Mouse (Mus musculus) ovary, postnatal 14 days (tissue): ENCODE measurements at regions not wholly inside any gene's neighbourhood (a gene's known extent, or its start where the extent isn't known, plus 50 kb on each side); places are given as distances from the start of the nearest gene placed in this dataset.

Experiments
- DNase-seq: peaks from one replicate; pipeline ENCODE4 v3.0.0; 2022; ENCODE audit warnings: low spot score

DNA sequence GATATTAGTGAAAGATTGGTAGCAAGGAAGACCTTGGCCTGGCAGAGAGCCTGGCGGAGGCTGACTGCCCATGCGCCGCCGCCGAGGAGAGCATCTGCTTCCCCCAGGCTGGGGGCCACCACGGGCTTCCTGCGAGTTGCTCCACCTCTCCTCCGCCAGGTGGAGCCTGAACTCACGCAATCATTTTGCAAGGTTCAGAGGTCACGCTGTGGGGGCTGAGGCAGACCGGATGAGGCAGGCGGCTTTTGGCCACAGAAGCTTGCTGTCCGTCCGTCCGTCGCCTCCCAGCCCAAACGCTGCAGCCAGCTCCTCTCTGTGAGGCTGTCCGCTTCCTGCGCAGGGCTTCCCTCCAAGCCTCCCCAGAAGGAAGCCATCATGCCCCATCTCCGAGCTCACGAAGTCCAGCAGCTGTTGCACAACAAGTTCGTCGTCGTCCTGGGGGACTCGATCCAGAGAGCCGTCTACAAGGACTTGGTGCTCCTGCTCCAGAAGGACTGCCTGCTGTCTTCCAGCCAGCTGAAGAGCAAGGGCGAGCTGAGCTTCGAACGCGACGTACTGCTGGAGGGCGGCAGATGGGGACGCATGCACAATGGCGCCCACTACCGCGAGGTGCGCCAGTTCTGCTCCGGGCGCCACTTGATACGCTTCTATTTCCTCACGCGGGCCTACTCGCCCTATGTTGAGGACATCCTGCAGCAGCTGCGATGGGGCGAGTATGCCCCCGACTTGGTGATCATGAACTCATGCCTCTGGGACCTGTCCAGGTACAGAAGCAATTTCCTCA, 269.3 kb upstream of the Erbb4 start:
- DNase-seq = no peak

DNA sequence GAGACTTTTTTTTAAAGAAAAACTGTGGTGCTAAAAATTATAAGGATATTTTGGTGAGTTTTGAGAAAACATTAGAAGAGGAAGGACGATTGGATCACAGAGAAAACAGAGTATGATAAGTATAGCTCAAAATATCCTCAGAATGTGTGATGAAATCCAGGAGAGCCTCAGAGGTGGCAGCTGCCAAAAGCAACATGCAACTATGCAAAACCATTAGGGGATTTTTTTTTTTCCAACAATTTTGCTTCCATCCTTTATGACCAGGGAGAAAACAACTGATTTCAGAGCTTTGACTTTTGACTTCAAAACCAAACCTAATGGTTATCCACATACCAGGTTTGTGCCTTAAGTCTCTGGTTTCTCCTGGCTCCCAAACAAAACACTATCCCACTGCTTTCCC, 267.4 kb upstream of the Erbb4 start:
- no peak for DNase-seq

DNA sequence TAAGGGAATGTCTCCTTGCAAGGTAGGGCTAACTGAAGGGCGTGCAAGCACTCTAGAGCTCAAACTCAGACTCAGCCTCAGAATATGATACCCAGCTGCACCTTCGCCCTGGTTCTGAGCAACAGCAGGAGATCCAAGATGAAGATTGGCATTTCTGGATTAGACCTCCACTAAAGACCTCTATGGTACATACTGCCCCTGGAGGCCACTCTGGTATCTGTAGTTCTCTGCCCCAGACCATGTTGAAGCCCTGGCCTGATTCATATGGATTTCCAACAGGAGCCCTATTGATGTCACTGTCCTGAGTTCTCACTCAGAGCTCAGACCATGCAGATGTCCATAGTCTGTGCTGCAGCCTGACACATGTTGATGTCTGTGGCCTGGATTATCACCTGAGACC, 262.2 kb upstream of the Erbb4 start:
- no peak for DNase-seq

DNA sequence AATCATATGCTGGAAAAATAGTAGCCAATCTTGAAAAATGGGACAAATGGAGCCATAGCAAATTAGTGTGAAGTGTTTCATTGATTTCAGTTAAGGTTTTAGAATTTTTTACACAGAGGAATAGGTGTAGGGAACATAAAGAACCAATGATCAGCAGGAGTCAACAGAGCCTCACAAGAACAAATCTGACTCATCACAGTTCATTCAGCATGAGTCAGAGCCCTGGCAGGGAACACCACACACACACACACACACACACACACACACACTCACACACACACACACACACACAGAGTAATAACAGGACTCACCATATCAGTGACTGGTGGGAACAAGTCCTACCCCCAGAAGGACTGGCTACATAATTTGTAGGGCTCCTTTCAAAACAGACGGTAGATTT, 259.7 kb upstream of the Erbb4 start:
- no peak for DNase-seq

DNA sequence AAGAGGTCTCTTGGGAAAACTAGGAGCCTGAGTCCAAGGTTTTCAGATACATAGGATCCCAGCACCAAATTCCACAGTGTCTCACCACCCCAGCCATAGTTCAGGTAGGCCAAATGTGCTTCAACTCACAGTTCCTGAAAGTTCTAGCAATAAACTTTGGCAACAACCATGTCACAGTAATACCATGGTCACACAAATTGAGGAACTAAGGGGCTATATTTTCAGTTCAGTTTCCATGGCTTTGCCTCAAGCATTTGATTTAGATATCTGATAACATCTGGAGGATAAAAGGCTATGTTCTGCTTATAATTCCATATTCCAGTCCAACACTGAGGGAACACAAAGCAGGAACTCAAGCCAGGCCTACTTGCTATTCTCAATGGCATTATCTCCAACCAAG, 256.2 kb upstream of the Erbb4 start:
- no peak for DNase-seq

DNA sequence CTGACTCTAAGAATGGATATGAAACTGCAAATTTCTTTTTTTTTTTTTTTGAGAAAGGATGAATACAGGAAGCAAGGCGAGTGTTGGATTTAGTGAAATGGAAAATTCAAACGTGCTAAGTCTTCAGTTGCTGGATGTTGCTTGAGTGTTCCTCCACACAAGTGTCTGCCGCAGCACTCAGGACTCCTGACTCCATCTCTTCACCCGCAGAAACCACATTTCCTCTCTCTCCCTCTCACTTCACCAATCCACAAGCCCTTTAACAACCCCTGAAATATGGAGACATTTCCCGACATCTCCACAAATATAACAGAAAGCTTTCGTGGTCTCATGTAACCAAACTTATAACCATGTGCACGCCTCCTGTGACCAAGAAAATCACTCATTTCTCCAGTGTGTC, 249.7 kb upstream of the Erbb4 start:
- no peak for DNase-seq

DNA sequence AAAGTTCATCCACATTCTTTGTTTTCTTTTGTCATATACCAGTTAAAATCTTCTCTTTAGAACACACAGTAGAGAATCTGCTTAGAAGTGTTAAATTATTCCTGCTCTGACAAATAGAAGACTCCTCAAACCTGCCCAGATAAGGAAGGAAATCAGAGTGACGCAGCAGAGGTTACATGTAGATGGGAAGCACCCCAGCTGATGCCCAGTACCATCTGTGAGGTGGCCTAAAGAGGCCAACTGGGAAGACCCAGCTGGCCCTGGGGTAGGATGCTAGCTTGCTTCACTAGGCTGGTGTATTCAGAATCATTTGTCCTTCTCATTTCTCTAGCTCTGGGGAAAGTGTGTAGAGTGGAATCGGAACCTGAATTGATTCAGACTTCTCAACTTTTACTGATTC, 242.6 kb upstream of the Erbb4 start:
- DNase-seq = no peak

DNA sequence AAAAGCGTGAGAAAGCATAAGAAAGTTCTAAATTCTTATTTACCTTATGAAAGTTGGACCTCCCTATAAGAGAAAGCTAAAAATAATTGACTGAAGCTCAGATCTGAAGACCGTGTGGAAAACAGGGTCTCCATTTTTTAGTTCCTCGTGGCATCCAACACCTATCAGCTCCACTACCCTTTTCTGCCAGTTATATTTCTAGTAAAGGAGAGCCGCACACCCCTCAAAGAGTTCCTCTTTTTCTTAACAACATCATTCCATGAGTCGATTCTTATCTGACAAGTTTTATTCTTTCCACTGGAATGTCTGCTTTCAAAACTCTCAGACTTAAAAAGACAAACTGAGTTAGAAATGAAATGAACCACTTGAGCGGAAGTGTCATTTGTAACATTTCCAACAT, 242.0 kb upstream of the Erbb4 start:
- DNase-seq = no peak

DNA sequence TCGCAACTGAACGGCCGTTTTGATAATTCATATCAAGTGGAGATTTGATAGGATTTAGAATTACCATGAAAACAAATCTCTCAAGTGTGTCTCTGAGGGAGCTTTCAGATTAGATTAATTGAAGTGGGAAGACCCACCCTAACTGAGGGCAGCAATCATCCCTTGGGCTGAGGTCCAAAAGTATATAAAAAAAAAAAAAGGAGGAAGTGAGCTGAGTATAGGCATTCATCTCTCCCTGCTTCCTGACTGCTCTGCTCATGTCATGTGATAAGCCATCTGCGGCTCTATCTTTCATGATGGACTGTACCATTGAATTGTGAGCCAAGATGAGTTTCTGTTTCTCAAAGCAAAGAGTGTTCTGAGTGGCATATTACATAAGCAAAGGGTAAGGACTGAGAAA, 234.2 kb upstream of the Erbb4 start:
- no peak for DNase-seq

DNA sequence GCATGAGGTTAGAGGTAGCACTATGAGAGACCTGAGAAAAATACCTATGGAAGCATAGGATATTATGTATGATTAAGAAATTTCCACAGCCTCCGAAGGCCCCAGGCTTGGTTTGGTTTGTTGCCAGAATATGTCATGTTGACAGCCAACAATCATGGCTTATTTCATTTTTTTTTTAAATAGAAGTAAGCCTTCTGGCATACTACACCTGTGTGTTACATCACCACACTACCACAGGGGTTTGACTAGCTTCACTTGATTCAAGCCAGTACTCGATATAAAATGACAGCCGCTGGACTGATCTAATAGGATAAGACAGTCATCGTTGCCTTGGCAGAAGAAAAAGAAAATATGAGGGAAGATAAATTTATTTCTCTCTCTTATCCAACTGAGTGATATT, 232.6 kb upstream of the Erbb4 start:
- DNase-seq = no peak

DNA sequence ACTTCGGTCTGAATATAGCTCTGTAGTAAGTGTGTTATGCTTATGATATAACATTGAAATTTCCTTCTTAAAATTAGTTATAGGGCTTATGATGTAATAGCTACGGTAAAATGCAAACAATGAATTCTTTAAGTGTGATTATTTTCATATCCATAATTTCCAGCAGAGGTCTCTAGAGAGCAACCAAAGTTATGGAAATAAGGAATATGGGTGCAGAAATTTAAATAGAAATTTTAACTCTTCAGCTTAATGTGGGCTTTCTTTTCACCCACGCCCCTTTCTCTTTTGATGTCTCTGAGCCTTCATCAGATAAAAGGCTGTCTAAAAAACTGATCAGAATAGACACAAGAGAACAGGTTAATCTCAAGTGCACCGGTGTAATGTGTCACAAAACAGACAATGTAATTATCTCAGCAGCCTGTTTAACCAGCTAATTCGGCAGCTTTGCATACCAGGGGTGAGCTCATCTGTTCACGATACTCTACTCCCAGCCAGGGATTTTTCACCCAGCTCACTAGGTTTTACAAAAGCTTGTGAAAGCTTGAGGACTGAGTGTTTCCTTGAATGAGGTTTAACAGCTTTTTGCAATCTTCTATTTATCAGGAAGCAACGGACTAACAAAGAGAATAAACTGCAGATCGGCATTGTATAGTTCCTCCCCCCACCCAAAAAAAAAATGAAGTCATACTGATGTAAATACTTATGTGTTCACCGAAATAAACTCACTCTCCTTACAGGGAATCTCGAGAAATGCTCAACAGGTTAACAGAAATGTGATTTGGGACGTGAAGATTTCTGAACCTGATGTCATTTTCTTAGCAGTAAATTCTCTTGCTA, 223.8 kb upstream of the Erbb4 start:
- DNase-seq = no peak

DNA sequence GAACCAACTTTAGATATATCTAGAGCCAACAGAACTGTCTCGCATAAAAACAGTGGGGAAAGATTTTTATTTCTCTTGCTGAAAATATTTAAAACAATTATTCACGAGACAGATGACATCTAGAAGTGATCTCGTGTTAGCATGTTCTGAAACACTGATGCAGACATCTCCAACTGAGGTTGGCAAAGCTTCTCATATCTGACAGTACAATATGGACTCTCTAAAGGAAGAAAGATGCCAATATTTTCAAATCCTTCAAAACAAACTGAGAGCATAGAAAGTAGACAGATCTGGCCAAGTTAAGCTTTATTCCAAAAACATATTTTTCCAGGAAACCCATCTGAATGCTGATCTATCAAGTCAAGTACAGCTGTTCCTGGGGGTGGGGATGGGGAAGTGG, 221.5 kb upstream of the Erbb4 start:
- no peak for DNase-seq

DNA sequence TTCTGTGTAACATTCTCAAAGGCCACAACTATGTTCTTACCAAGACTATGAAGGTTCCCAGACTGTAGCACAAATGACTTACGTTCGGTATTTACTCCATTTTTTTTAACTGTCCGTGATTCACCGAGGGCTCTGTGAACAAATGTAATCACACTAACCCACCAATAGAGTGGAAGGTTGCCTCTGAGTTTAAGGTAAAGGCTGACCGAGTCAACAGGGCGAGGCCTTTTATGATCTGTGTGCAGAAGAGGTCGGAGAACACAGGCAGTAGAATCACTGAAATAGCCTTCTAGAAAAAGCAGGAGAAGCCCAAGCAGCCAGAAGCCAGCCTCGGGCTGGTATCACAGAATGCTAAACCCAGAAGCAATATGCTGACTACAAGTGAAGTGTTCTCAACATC, 218.9 kb upstream of the Erbb4 start:
- no peak for DNase-seq

DNA sequence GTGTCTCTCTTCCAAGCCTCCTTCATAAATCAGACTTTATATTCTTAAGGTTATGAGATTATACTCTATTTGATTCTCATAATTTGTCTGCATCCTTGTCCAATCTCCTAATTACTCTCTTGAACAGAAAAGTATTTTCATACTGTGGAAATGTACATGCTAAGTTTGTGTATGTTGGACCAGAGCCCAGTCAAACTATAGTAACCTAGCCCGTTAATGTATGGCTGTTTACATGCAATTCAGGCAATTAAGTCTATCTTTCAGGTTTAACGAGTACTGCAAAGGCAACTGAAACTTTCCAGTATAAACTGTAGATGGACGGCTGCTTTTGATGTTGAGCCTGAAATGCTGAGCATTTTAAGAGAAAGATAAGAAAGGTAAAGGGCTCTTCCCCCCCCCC, 211.7 kb upstream of the Erbb4 start:
- no peak for DNase-seq

DNA sequence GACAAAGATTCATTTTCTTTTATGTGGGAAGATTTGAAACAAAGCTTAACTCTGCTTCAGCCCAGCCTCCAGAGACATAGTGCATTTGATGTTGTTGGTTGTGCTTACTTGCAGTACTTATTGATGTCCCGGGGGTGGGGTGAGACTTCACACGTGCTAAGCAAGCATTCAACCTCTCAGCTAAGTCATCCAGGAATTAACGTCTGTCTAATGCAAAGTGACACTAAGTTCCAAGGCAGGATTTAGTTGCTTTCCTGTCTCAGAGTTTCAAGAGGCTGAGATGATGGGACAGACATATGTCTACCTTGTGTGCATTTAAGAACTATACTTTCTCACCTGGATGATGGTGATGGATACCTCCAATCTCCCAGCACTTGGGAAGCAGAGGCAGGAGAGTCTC, 189.0 kb upstream of the Erbb4 start:
- no peak for DNase-seq

DNA sequence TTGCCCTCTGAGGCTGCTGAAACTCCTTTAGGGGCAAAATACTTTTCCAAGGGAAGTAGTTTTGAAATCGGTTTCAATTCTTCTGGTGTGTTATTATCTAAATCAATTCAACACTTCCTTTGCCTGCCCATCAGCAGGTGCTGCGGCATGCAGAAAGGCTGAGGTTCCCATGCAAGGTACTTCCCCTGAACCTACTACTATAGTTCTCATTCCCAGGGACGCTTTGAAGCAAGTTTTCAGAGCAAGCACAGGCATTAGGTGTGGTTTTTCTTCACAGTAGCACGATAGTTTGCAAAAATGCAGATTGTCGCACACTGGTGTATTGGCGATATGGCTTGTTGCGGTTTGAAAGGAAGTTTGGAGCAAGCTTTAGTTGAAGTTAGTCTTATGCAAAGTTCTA, 183.5 kb upstream of the Erbb4 start:
- no peak for DNase-seq

DNA sequence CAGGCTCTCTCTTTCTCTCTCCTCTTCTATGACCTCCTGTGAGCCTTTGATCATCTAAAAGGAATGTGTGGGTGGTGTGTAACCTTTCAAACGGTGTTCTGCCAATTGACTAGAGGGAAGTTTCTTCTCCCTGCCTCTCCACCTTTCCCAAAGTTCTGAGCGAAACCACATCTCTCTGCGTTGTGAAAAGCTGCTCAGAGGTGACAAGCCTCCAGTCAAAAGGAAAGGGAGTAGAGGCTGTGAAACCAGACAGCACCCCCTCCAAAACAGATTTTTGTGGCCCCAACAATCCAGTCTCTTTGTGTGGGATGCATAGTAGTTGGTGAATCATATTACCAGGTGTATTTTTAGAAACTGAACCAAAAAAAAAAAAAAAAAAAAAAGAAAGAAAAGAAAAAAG, 178.5 kb upstream of the Erbb4 start:
- no peak for DNase-seq

DNA sequence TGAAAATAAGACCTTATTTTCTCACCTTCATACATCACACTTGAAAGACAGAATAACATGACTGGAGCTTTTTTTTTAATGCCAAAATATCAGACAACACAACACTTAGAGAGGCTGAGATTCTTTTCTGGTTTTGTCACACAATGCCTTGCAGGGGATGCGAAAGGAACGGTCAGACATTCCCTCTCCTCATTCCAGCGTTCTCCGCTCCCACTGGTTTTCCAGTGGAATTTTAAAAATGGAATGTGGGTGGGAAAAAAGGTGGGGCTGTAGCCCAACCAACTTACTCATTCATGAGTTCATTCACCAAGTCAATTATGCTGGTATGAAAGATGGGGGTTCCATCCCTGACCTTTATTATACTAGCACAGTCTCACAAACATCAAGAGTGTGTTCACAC, 169.6 kb upstream of the Erbb4 start:
- no peak for DNase-seq

DNA sequence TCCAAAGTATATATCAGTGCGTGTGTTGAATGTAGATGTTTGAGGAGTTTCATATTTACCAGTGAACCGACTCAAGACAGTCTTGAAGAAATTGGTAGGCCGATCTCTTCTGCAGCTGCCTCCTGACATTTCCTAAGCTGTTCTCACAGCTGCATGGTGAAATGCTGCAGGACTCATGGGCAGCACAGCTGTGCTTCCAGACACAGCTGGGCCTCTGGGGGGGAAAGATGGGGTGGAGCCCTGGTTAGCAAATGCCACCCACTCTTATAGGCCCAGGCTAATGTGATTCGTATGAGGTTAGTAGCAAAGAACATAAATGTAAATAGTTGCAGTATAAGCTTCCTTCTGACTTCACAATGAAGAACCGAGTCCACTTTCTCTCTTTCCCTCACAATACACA, 139.8 kb upstream of the Erbb4 start:
- DNase-seq = no peak

DNA sequence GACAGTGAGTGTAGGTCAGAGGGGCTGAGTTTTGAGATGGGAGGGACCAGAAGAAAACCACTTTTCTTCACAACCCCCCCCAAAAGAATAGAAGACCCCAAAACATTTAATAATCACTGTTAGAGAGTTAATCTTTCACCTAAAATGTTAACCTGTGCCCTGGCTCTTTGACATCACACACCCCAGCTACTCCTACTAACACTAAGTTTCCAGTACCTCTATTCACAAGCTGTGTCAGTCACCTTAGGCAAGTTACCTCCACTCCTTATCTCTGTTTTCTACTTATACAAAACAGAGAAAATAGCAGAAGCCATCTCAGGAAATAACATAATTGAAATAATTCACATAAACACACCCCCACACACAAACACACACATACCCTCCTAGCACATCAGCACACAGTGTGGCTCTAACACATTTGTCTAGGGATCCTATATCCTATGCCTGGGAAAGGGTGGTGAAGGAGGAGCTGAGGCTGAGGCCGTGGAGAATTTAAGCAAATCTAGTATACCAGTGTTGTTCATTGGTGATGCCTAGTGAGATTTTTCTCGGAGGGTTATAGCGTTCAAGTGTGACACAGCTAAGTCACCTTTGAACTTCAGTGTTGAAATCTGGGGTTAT, 134.5 kb upstream of the Erbb4 start:
- no peak for DNase-seq

DNA sequence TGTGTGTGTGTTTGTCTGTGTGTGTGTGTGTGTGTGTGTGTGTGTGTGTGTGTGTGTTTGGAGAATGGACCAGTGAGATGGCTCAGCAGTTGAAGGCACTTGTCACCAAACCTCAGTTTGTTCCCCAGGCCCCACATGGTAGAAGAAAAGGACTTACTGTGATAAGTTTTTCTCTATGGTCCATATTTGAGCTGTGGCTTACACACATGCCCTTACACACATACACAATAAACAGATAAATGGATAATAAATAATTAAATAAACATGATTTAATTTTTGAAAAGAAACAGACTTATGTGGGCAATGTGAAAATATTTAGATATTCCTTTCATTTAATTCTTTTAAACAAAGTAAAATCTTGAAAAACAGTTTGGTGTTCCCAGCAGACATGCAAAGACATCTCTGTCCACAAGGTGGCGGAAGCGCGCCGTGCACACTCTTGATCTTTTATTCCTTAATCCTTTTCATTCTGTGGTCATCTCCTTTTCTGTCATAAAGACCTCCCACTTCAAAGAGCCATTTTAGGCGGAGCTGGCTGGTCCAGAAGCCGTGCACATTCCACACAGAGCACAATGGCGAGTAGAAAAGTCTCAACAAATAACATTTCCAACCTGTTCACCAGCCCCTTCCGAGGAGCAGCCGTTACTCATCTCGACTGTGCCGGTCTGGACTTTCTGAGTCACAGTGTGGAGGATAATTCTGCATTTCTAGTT, 133.8 kb upstream of the Erbb4 start:
- peak; percentile 51 for DNase-seq

DNA sequence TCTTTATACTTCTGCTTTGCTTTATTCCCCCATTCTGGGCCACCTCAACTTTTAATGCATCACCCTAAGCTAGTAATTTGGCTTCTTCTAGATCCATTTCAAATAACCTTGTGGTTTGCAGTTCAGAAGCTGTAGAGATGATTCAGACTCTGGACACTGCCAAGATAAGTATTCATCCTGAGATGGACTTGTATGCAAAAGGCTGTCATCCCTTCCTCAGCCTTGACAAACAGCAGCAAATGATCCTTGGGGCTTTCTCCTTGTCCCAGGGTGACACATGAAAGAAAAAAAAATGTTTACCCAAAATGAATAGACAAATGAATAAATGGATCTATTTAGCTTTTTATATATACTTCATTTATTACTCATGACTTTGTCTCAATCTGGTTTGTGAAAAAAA, 120.0 kb upstream of the Erbb4 start:
- DNase-seq = no peak
